Mouse (Mus musculus) lung, adult 2 months (tissue): ENCODE results near the gene Cmas. TPM values are rescaled to one million over a fixed set of nuclear protein-coding genes. Genes with fewer than 3 reads are reported as not detected.

Experiments used
- DNase-seq: peaks from one replicate; pipeline ENCODE4 v3.0.0; 2022
- H3K4me1 ChIP-seq: fragments of 200-500 bp; 2 replicates; pipeline ENCODE4 v1.6.1; 2011; ENCODE audit warnings: low read length; ENCODE audit not compliant: control insufficient read depth, insufficient read depth
- H3K4me3 ChIP-seq: fragments of 200-500 bp; replicated peaks from 2 replicates; pipeline ENCODE3; 2011; ENCODE audit warnings: low read depth, mild to moderate bottlenecking, control low read depth, low read length; ENCODE audit errors: extremely low read depth
- CTCF ChIP-seq: fragments of 200-500 bp; IDR thresholded peaks from 2 replicates; pipeline ENCODE4 v1.5.1; 2011; ENCODE audit warnings: mild to moderate bottlenecking, low read length, control low read depth; ENCODE audit not compliant: insufficient read depth
- POLR2A ChIP-seq: fragments of 200-500 bp; IDR thresholded peaks from 2 replicates; pipeline ENCODE4 v1.6.1; 2011; ENCODE audit warnings: low read depth, mild to moderate bottlenecking, control low read depth, low read length, borderline replicate concordance; ENCODE audit errors: extremely low read depth
- WGBS: fragments of 180-500 bp; shearing (Covaris S2); methylation state at CpG from one replicate; pipeline ENCODE4 v1.1.7; 2018; 5-methylcytosine and 5-hydroxymethylcytosine counted together
- polyA plus RNA-seq: library from polyadenylated mRNA; depleted of rRNA; stranded (reverse); fragments of >200 nt; gene quantifications from 2 replicates; pipeline ENCODE4 v1.2.3, GENCODE M21; 2012

Gene Cmas
- polyA plus RNA-seq, 1 experiment: 12.3 TPM

DNA sequence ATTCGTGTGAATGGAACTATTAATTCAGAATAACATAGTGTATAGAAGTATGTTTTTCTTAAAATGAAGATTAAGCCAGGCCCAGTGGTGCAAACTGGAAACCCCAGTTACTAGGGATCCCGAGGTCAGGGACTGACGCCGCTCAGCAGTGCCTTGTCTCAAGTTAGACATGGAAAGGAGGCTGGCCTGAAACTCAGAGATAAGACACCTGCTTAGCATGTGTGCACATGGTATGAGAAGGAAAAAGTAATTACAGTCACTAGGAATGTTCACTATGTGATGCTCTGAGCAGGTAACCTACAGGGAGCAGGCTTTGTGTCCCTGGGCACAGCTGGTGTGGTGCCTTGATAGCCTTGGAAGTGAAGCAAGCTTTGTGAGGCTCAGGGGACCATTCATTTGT lies 15.2 kb downstream of the Cmas start:
- TF ChIP-seq POLR2A (no peak), CTCF (no peak)
- 90% methylated on average over 4 of the region's 4 CpGs for WGBS
- H3K4me3 ChIP-seq: no peak overlapping the region
- no peak for DNase-seq
- no peaks in the 10 kb centered on the region for H3K4me1 ChIP-seq

DNA sequence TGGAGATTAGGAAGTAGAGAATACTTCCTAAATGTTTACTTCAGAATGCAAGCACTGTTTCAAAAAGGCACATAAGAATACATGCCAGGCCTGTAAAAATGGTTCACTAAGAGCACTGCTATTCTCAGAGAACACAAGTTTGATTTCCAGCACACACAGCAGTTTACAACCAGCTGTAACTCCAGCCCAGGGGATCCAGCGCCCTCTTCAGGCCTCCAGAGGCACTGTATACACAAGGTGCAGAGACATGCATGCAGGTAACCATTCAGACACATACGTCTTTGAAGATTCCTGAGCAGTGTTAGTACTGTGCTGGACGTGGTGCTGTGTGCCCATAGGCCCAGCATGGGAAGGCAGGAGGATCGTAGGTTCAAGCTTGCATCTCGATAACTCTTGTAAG lies 17.1 kb downstream of the Cmas start:
- WGBS: 90% methylated on average over 5 of the region's 5 CpGs
- Histone ChIP-seq H3K4me3 (no peak overlapping the region), H3K4me1 (no peaks in the 10 kb centered on the region)
- TF ChIP-seq POLR2A: no peak
- peak; percentile 17; the same call in 1 of the 2 replicates for TF ChIP-seq CTCF
- no peak for DNase-seq

DNA sequence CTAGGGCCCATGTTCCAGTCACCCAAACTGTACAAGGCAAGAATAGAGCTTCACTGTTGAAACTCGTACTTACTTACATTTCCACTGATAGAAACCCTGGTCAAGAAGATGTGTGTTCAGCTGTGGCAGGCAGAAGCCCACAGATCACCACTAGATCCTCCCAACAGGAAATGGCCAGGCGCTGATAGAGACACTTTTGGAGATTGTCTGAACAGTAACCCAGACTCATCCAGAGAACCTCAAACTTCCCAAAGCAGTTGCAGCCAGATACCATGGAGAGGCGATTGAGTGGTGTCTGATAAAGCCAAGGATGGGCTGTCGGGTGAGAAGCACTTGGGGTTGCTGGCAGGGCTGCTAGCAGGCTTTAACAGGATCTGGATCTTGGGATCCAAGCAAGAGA lies 20.4 kb downstream of the Cmas start:
- Histone ChIP-seq H3K4me1 (no peaks in the 10 kb centered on the region), H3K4me3 (no peak overlapping the region)
- DNase-seq: no peak
- TF ChIP-seq POLR2A (no peak), CTCF (no peak)
- 59% methylated on average over 4 of the region's 4 CpGs for WGBS

DNA sequence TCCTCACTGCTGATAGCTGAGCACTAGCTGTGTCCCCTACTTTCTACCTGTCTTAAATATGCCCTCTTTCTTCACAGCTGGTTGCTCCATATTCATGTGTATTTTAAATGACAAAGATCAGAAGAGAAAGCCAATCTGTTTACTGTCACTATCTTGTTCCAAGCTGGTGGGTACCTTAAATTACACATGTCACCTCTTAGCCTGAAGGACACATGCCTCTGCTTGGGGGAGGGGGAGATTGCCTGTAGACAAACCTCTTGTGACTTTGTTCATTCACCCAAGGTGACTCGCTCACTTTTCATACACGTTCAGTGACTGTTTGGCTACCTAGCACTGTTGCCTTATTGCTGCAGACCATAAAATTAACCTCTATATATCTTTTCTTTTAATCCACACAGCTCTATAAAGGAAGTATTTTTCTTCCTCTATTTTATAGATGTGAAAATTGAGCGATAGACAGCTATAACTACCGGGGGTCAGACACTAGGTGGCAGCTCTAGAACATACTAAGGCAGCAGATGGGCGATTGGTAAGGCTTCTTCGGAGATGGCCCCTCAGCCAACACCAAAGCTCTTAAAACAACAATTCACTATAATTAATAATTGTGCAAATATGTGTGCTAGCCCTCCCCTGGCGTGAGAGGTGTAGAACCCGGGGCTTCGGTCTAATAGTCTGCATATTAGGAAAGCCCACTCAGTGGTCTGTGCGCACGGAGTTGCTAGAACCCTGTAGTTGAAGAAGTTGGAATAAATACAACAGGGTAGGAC lies 22.7 kb downstream of the Cmas start:
- Histone ChIP-seq H3K4me3 (no peak overlapping the region), H3K4me1 (no peaks in the 10 kb centered on the region)
- peak; percentile 33 for TF ChIP-seq CTCF
- TF ChIP-seq POLR2A: no peak
- 45% methylated on average over 11 of the region's 11 CpGs for WGBS
- no peak for DNase-seq

DNA sequence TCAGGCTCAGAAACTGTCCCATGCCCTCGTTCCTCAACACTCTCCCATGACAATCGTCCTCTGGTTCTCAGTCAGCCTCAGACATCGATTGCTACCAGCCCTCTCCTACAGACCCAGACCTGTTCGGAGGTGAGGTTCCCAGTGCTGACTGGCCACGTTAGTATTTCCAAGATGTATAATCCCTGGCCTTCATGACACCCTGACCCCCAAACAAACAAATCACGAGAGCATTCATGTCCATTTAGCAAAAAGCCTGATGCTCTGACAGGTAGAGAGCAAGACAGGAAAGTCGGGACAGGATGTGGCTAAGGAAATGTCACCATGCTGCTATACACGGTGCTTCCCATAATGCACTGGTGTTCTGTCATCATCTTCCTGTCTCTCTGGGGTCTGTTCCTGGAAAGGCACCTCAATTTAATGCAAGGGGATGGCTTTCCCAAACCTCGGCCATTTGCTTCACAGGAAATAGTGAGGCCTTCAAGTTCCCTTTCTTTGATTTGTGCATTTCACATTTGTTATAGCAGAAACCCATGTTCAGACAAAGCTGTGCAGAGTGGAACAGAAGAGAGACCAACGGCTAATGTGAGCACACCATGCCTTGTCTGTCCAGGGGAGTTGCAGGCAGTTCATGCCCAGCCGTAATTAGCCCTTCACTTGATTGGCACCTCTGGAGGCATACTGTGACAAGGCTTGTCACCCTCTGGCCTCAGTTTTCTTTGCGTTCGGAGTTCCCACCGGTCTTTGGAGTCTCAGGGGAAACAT lies 23.5 kb downstream of the Cmas start:
- WGBS: 61% methylated on average over 14 of the region's 14 CpGs
- no peaks in the 10 kb centered on the region for H3K4me1 ChIP-seq
- H3K4me3 ChIP-seq: no peak overlapping the region
- DNase-seq: no peak
- no peak for TF ChIP-seq CTCF
- no peak for TF ChIP-seq POLR2A

DNA sequence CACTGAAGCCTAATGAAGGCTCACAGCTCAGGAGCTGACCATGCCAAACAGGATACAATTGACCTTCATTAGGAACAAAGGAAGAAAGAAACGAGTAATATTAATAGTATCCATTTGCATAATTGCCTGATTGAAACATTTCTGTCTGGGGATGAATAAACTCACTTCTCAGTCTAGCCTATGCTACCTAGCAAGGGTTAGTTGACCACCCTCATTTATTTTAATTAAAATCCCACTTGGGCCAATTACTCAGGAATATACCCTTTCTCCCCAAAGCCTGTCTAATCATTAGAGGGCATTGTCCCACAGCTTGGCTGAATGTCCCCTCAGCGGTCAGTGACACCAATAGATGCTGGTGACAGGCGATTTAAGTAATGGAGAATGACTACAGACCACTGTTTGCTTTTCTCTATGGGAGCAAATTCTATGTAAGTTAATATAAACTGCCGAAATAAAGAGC lies 24.1 kb downstream of the Cmas start:
- no peak for TF ChIP-seq POLR2A
- no peak for TF ChIP-seq CTCF
- no peak for DNase-seq
- Histone ChIP-seq H3K4me3 (no peak overlapping the region), H3K4me1 (no peaks in the 10 kb centered on the region)
- WGBS: 82% methylated on average over 4 of the region's 4 CpGs

DNA sequence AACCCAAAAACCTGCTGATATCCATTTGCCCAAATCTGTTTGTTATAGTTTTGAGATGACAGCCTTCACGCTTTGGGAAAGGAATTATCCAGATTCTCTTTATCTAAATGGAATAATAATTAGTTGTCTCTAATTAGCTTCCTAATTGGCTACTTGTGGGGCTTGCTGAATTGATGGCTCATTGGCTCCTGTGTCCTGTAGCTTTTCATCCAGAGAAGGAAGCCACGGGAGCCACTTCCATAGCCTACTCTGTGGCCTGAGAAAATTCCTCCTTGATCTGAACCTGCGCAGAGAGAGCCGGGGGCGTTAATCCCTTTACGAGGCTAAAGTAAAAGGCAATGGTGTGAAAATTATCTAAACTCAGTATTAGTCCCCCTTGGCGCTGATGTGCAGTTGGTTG lies 24.8 kb downstream of the Cmas start:
- 82% methylated on average over 7 of the region's 7 CpGs for WGBS

DNA sequence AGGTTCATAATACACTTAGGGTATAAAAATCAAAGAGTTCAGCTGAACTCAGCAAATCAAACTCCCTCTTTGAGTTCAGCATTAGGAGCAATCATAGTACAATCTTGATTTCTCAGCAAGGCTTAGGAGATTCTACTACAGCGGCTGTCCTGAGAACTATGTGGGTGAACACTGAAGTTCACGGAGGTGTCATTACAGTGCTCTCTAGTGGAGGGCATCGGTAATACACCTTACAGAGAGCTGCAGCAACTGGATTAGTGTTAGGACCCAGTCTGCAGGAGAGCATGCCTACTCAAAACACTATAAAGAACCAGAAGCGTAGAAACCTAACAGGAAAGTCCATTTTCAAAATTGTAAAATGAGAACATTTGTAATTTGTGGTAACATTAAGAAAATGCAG lies 28.9 kb downstream of the Cmas start:
- H3K4me1 ChIP-seq: no peaks in the 10 kb centered on the region
- WGBS: 29% methylated on average over 4 of the region's 4 CpGs
- DNase-seq: peak; percentile 27
- TF ChIP-seq CTCF: peak; percentile 26; the same call in 1 of the 2 replicates
- TF ChIP-seq POLR2A: no peak
- H3K4me3 ChIP-seq: no peak overlapping the region

More for the DNA sequence above, 24.8 kb downstream of the Cmas start:
- DNase-seq: no peak
- Histone ChIP-seq H3K4me1 (no peaks in the 10 kb centered on the region), H3K4me3 (no peak overlapping the region)
- TF ChIP-seq POLR2A (no peak), CTCF (no peak)

DNA sequence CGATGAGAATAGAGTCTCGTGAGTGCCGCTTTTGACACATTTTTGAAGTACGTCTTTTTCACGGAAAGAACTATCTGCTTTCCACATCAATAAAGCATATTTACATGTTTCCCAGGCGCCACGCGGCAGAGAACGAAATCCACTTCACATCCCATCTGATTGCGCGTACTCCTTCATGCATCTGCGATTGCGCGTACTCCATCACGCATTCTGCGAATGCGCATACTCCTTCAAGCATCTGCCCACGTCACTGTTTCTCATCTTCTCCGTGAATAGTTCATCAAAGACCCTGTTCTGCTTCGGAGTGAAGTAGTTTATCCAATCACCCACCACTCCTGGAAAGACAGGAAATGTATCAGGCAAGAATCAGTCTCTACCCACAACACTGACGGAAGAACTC lies 29.6 kb downstream of the Cmas start:
- no peak for DNase-seq
- Histone ChIP-seq H3K4me1 (no peaks in the 10 kb centered on the region), H3K4me3 (no peak overlapping the region)
- TF ChIP-seq CTCF: no peak
- TF ChIP-seq POLR2A: no peak
- WGBS: 81% methylated on average over 21 of the region's 21 CpGs
